Mouse (Mus musculus): ENCODE data around the gene Abhd5. TPM values are rescaled to one million over a fixed set of nuclear protein-coding genes. Genes with fewer than 3 reads are reported as not detected.
"Not testable (repeated sequence)": the region's sequence is repeated elsewhere in the genome, so short reads cannot be mapped to it uniquely, and the experiment has no call there.

The Abhd5 gene
- polyA plus RNA-seq (2012; rRNA removed): 23.8 and 24.1 TPM in 2 replicates

- Histone ChIP-seq H3K4me1 (ENCODE audit: control insufficient read depth, insufficient read depth, low read length) (no peaks in the 10 kb centered on the region; the same call in none of the 2 replicates), H3K4me3 (replicated peaks; ENCODE audit: insufficient read depth, low read depth, low read length) (peak within 1 kb of the TSS; percentile 67), H3K27ac (ENCODE audit: insufficient read depth, low read length) (peak within 1 kb of the TSS; percentile 16; the same call in 1 of the 2 replicates), H3K27me3 (ENCODE audit: control insufficient read depth, insufficient read depth, low read length) (no peaks in the 10 kb centered on the region)
- WGBS: under 1% methylated on average over 84 of the region's 84 CpGs
- TF ChIP-seq CTCF (IDR thresholded peaks at IDR 0.05; ENCODE audit: borderline replicate concordance, insufficient read depth, low read depth, low read length) (peak; percentile 37; the same call in 1 of the 2 replicates), POLR2A (IDR thresholded peaks at IDR 0.05; ENCODE audit: borderline replicate concordance, insufficient read depth, low read length) (peak; percentile 78; the same call in 1 of the 2 replicates)
- DNase-seq: peak; percentile 89 to 90
These were observed at the start of gene Abhd5 for GRCm38 (mm10) chr9:122351303-122352024. Abhd5 (plus strand) TSS chr9:122351608.

- 81% methylated on average over 3 of the region's 3 CpGs for WGBS
- Histone ChIP-seq H3K4me3 (replicated peaks; ENCODE audit: insufficient read depth, low read depth, low read length) (no peak overlapping the region), H3K27me3 (ENCODE audit: control insufficient read depth, insufficient read depth, low read length) (no peaks in the 10 kb centered on the region), H3K27ac (ENCODE audit: insufficient read depth, low read length) (no peak overlapping the region), H3K4me1 (ENCODE audit: control insufficient read depth, insufficient read depth, low read length) (no peaks in the 10 kb centered on the region)
- DNase-seq: no peak
- no peak for TF ChIP-seq POLR2A (IDR thresholded peaks at IDR 0.05; ENCODE audit: borderline replicate concordance, insufficient read depth, low read length)
- TF ChIP-seq CTCF (IDR thresholded peaks at IDR 0.05; ENCODE audit: borderline replicate concordance, insufficient read depth, low read depth, low read length): no peak
These were observed 46.1 kb upstream of the Abhd5 start for GRCm38 (mm10) chr9:122305302-122305701.

- TF ChIP-seq CTCF (IDR thresholded peaks at IDR 0.05; ENCODE audit: borderline replicate concordance, insufficient read depth, low read depth, low read length) (no peak), POLR2A (IDR thresholded peaks at IDR 0.05; ENCODE audit: borderline replicate concordance, insufficient read depth, low read length) (no peak)
- no peaks in the 10 kb centered on the region for H3K27me3 ChIP-seq (ENCODE audit: control insufficient read depth, insufficient read depth, low read length)
- DNase-seq: no peak
- 86% methylated on average over 14 of the region's 14 CpGs for WGBS
- H3K27ac ChIP-seq (ENCODE audit: insufficient read depth, low read length): no peak overlapping the region
- H3K4me1 ChIP-seq (ENCODE audit: control insufficient read depth, insufficient read depth, low read length): no peaks in the 10 kb centered on the region
- no peak overlapping the region for H3K4me3 ChIP-seq (replicated peaks; ENCODE audit: insufficient read depth, low read depth, low read length)
These were observed 42.1 kb upstream of the Abhd5 start for GRCm38 (mm10) chr9:122309013-122309980.

- Histone ChIP-seq H3K27me3 (ENCODE audit: control insufficient read depth, insufficient read depth, low read length) (no peaks in the 10 kb centered on the region), H3K4me1 (ENCODE audit: control insufficient read depth, insufficient read depth, low read length) (no peaks in the 10 kb centered on the region), H3K4me3 (replicated peaks; ENCODE audit: insufficient read depth, low read depth, low read length) (peak overlapping the region; percentile 73), H3K27ac (ENCODE audit: insufficient read depth, low read length) (no peak overlapping the region)
- DNase-seq: peak; percentile 70 to 82
- under 1% methylated on average over 19 of the region's 19 CpGs for WGBS
- no peak for TF ChIP-seq POLR2A (IDR thresholded peaks at IDR 0.05; ENCODE audit: borderline replicate concordance, insufficient read depth, low read length)
- TF ChIP-seq CTCF (IDR thresholded peaks at IDR 0.05; ENCODE audit: borderline replicate concordance, insufficient read depth, low read depth, low read length): peak; percentile 95
These were observed 40.8 kb upstream of the Abhd5 start for GRCm38 (mm10) chr9:122310613-122311049.

- no peak for TF ChIP-seq POLR2A (IDR thresholded peaks at IDR 0.05; ENCODE audit: borderline replicate concordance, insufficient read depth, low read length)
- no peak for TF ChIP-seq CTCF (IDR thresholded peaks at IDR 0.05; ENCODE audit: borderline replicate concordance, insufficient read depth, low read depth, low read length)
- H3K4me1 ChIP-seq (ENCODE audit: control insufficient read depth, insufficient read depth, low read length): no peaks in the 10 kb centered on the region
- H3K27ac ChIP-seq (ENCODE audit: insufficient read depth, low read length): no peak overlapping the region
- no peak overlapping the region for H3K4me3 ChIP-seq (replicated peaks; ENCODE audit: insufficient read depth, low read depth, low read length)
- 69% methylated on average over 7 of the region's 7 CpGs for WGBS
- DNase-seq: no peak
- no peaks in the 10 kb centered on the region for H3K27me3 ChIP-seq (ENCODE audit: control insufficient read depth, insufficient read depth, low read length)
These were observed 40.2 kb upstream of the Abhd5 start for GRCm38 (mm10) chr9:122311051-122311760.

- no peak overlapping the region for H3K27ac ChIP-seq (ENCODE audit: insufficient read depth, low read length)
- TF ChIP-seq POLR2A (IDR thresholded peaks at IDR 0.05; ENCODE audit: borderline replicate concordance, insufficient read depth, low read length) (no peak), CTCF (IDR thresholded peaks at IDR 0.05; ENCODE audit: borderline replicate concordance, insufficient read depth, low read depth, low read length) (no peak)
- no peaks in the 10 kb centered on the region for H3K4me1 ChIP-seq (ENCODE audit: control insufficient read depth, insufficient read depth, low read length)
- no peak overlapping the region for H3K4me3 ChIP-seq (replicated peaks; ENCODE audit: insufficient read depth, low read depth, low read length)
- 86% methylated on average over 7 of the region's 7 CpGs for WGBS
- no peak for DNase-seq
- no peaks in the 10 kb centered on the region for H3K27me3 ChIP-seq (ENCODE audit: control insufficient read depth, insufficient read depth, low read length)
These were observed 39.0 kb upstream of the Abhd5 start for GRCm38 (mm10) chr9:122312296-122312990.

- H3K27me3 ChIP-seq (ENCODE audit: control insufficient read depth, insufficient read depth, low read length); DNase-seq; H3K4me1 ChIP-seq (ENCODE audit: control insufficient read depth, insufficient read depth, low read length); H3K27ac ChIP-seq (ENCODE audit: insufficient read depth, low read length); H3K4me3 ChIP-seq (replicated peaks; ENCODE audit: insufficient read depth, low read depth, low read length): not testable (repeated sequence)
- 84% methylated on average over 1 of the region's 1 CpGs for WGBS
These were observed 38.3 kb upstream of the Abhd5 start for GRCm38 (mm10) chr9:122313128-122313527.

Measured in cerebellum, adult 2 months (tissue).